Mouse (Mus musculus) lung, postnatal 25 days (tissue): ENCODE data around the gene Npw.

Source experiments
- DNase-seq: peaks from one replicate; pipeline ENCODE4 v3.0.0; 2022; ENCODE audit warnings: low spot score

The Npw gene

DNA sequence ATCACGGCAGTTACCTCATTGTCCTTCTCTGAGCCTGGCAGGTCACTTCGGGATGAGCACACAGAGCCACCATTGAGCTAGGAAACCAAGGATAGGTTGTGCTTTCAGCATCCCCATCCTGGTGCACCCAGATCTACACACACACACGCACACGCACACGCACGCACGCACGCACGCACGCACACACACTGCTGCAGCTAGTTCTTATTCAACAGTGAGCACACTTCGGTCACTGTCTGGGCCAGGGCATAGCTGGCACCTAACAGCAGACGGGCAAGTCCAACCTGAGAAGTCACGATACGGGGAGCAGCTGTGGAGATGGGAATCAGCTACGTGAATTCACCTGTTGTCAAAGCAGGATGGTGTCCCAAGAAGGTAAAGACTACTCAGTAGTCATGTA is 17.7 kb downstream of the Npw start:
- no peak for DNase-seq

DNA sequence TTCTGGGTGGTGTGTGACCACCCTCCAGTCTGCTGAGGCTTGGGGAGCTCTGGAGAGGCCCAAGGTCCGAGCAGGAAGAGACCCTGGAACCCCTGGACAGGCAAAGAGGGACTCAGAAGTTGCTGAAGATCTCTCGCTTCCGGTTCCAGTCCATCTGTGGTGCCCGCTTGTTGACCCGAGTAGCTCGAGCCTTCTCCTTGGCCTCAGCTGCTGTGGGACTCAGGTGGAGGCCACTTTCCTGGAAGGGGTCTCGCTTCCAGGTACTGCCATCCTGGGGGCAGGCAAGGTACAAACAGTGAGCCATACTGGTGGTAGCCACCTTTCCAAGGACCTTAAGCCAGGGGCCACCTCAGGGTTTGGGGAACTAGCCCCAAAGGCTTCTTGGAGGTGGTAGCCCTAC is 18.1 kb downstream of the Npw start:
- no peak for DNase-seq

DNA sequence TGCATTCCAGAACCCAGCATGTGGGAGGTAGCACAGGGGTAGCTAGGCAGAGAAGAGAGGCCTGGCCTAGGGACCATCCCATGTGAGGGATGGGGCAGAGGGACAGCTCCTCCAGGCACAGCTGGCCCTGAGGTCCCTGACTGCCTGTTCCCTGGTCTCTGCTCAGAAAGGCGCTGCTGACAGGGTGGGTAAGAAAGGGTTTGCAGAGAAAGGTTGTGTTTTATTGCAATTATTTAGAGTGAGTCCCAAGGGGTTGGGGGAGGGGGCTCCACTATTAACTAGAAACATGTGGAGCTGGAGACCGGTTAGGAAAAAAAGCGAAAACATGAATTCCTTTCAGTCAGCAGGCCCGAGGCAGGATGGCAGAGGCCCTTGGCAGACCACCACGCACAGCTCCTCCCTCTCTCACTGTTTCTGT is 18.7 kb downstream of the Npw start:
- no peak for DNase-seq

- peak; percentile 67 for DNase-seq
Measured at GRCm38 (mm10) chr17:24638840-24639239, 19.4 kb downstream of the Npw start.

GRCm38 (mm10) chr17:24638214-24638613 is 20.0 kb downstream of the Npw start:
- DNase-seq, result no peak

GRCm38 (mm10) chr17:24636781-24637481 is 21.3 kb downstream of the Npw start:
- DNase-seq, result peak; percentile 86

- DNase-seq, result no peak
Measured at GRCm38 (mm10) chr17:24635694-24636093, 22.6 kb downstream of the Npw start.

DNA sequence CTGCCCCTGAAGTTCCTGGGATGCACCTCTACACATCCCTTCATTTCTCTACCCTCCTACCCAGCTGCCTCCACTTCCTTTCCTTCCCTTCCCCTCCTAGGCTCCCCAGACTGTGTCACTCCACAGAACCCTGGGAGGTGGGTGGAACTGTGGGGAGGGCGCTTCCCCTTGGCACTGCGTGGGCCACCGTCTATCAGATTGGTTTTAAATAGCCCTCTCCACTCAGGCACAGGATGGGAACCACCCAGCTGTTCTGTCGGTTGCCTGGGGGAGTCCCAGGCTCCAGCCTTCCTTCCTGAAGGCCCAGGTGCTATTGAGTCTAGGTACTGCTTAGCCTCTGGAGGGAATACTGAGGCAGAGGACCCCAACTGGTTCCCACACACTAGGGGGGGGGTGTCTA is 23.2 kb downstream of the Npw start:
- DNase-seq, result peak; percentile 76

DNA sequence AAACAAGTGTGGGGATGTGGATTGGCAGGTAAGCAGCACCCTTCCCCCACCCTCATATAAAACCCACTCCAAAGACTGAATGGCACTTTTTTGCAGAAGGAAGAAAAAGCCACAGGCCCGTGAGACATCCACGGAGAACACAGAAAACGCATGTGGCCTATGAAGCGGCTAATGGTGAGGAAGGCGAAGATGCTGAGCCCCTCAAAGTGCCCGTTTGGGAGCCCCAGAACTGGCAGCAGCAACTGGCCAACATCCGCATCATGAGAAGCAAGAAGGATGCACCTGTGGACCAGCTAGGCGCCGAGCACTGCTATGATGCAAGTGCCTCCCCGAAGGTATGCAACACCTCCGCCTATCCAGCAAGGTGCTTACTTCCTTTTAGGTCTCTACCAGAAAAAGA is 24.4 kb downstream of the Npw start:
- no peak for DNase-seq

DNA sequence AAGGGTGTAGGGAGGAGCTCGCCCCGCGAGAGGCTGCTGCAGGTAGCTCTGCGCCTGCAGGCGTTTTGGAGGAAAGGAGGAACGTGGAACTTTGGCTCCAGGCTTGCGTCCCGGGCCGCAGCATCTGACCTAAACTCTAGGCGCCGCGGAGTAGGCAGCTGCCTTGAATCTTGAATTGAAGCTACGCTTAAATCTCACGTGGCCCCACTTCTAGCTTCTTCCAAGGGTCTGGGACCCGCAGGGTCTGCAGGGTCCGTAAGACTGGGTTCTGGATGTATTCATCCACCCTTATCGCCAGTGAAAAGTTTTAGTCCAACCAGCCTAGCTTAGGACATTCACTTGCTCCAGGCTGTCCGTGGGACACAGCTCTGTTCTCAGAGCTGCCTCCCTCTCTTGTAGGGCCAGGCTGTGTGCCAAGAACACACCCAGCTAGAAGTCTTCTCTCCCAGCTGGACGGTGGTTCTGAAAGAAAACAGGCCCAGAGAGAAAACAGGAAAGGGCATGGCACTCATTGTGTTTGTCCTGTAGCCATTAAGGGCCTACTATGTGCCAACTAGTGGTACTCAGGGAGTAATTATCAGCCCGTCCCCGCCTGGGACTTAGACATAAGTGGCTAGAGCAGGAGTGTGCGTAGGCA is 25.3 kb downstream of the Npw start:
- peak; percentile 91 for DNase-seq

GRCm38 (mm10) chr17:24632167-24632812 is 26.0 kb downstream of the Npw start, which contains the start of the genes Tsc2 and Nthl1:
TSS of gene Tsc2 (minus strand) at chr17:24632630.
TSS of gene Nthl1 (plus strand) at chr17:24632680.
- peak; percentile 88 for DNase-seq

DNA sequence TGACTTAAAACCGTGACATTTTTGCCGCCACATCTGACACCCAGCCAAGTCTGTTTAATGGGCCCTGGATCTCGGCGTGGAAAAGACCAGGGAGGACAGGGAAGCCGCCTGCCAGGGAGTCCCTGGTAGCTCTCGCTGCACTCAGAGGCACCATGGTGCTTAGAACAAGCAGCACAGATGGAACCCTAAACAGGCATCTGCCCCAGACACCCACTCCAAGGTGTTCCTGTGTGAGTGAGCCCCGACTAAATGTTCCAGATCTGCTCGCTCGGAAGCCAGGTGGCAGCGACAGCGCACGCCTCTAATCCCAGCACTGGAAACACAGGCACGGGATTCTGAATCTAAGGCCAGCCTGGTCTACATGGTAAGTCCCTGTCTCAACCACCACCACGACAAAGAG is 28.2 kb downstream of the Npw start:
- DNase-seq, result no peak

- peak; percentile 71 for DNase-seq
Measured at GRCm38 (mm10) chr17:24628646-24629045, 29.6 kb downstream of the Npw start.

DNA sequence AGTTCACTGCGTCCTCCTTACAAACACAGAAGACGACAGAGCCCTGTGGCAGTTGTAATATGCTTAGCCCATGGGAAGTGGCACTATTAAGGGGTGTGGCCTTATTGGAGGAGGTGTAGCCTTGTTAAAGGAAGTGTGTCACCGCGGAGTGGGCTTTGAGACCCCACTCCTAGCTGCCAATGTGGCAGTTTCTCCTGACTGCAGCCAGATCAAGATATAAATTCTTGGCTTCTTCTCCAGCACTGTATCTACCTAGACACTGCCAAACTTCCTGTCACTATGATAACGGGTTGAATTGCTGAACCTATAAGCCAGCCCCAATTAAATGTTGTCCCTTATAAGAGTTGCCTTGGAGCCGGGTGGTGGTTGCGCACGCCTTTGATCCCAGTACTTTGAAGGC is 32.8 kb downstream of the Npw start:
- no peak for DNase-seq

- no peak for DNase-seq
Measured at GRCm38 (mm10) chr17:24617561-24618194, 40.6 kb downstream of the Npw start.

DNA sequence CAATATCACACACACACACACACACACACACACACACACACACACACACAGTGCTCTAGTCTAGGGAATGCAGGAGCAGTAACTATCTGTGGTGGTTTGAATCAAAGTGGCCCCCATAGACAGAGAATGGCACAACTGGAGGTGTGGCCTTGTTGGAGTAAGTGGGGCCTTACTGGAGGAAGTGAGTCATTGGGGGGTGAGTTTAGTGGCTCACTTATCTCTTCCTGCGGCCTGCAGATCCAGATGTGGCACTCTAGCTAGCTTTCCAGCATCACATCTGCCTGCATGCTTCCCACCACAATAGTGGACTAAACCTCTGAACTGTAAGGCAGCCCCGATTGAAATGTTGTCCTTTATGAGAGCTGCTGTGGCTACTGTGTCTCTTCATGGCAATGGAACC is 47.5 kb downstream of the Npw start:
- no peak for DNase-seq

GRCm38 (mm10) chr17:24608874-24609273 is 49.4 kb downstream of the Npw start:
- DNase-seq, result no peak

DNA sequence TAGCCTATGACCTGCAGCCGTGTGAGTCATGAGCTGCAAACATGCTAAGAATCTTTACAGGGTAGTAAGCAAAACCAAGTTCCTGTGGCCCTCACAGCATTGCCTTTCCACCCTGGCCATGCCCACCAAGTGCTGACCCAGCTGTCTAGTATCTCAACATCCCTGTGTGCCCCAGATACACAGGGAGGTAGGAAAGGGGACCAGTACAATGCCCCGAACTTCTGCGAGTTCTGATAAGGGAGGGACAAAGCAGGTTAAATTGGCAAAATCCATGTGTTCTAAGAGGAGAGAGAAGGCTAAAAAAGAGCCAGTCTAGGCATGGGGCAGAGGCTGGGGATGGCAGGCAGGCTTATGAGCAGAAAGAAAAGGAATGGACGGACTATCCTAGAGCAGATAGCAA is 49.9 kb downstream of the Npw start:
- no peak for DNase-seq
